Mouse (Mus musculus) limb, embryonic 11.5 days (tissue): ENCODE data around the gene Foxf1. TPM values are rescaled to one million over a fixed set of nuclear protein-coding genes. Genes with fewer than 3 reads are reported as not detected.
A peak's percentile ranks its signal among the peaks of the same experiment; 100 is the strongest.

Experiments used
- ATAC-seq: fragments of 200-750 bp; cut with Nextera tagmentation; 2 replicates; pipeline ENCODE4 v1.8.0; 2017; ENCODE audit warnings: low read depth; ENCODE audit not compliant: insufficient number of reproducible peaks, low FRiP score, low TSS enrichment
- DNase-seq: peaks from one replicate; pipeline ENCODE4 v3.0.0-alpha.2; 2015; ENCODE audit warnings: low spot score
- H3K27ac ChIP-seq: fragments of 300-500 bp; sonication (generic); replicated peaks from 2 replicates; pipeline ENCODE4 v1.5.1; 2014; ENCODE audit warnings: low read depth, mild to moderate bottlenecking, low read length
- H3K27me3 ChIP-seq: fragments of 300-500 bp; sonication (generic); 2 replicates; pipeline ENCODE4 v1.6.1; 2014; ENCODE audit warnings: mild to moderate bottlenecking, low read length, mixed read lengths; ENCODE audit not compliant: control insufficient read depth, insufficient read depth
- H3K36me3 ChIP-seq: fragments of 300-500 bp; sonication (generic); 2 replicates; pipeline ENCODE4 v1.6.1; 2014; ENCODE audit warnings: mild to moderate bottlenecking, low read length, moderate library complexity, mixed read lengths; ENCODE audit not compliant: control insufficient read depth, insufficient read depth
- H3K4me1 ChIP-seq: fragments of 300-500 bp; sonication (generic); 2 replicates; pipeline ENCODE4 v1.6.1; 2014; ENCODE audit warnings: low read length, mixed read lengths; ENCODE audit not compliant: control insufficient read depth, insufficient read depth
- H3K4me2 ChIP-seq: fragments of 300-500 bp; sonication (generic); 2 replicates; pipeline ENCODE4 v1.6.1; 2014; ENCODE audit warnings: low read depth, mild to moderate bottlenecking, moderate library complexity; ENCODE audit not compliant: severe bottlenecking
- H3K4me3 ChIP-seq: fragments of 300-500 bp; sonication (generic); 2 replicates; pipeline ENCODE4 v1.5.1; 2014; ENCODE audit warnings: low read depth, low read length
- H3K9ac ChIP-seq: fragments of 300-500 bp; sonication (generic); 2 replicates; pipeline ENCODE4 v1.6.1; 2014; ENCODE audit warnings: mild to moderate bottlenecking, low read length
- H3K9me3 ChIP-seq: fragments of 300-500 bp; sonication (generic); 2 replicates; pipeline ENCODE4 v1.6.1; 2016; ENCODE audit warnings: low read length; ENCODE audit not compliant: control insufficient read depth
- WGBS: fragments of 180-500 bp; shearing (Covaris S2); extraction: QIAGEN DNeasy Blood & Tissue Kit; methylation state at CpG from one replicate; pipeline ENCODE4 v1.1.7; 2014; 5-methylcytosine and 5-hydroxymethylcytosine counted together
- polyA plus RNA-seq: library from polyadenylated mRNA; unstranded; fragments of >200 nt; fragmentation: Nextera tagmentation; extraction: Ambion mirVana; gene quantifications from 2 replicates; pipeline ENCODE4 v1.2.1, GENCODE M21; 2014

The Foxf1 gene
- 0.27 and 0.65 TPM in 2 replicates for polyA plus RNA-seq

GRCm38 (mm10) chr8:121084210-121084951, at the start of gene Foxf1:
Gene Foxf1 (plus strand): TSS chr8:121084386.
- H3K4me1 ChIP-seq: peaks cover 24% of the 10 kb centered on the region
- peak within 1 kb of the TSS; percentile 92 for H3K4me2 ChIP-seq
- peak within 1 kb of the TSS; percentile 35 for H3K9ac ChIP-seq
- H3K4me3 ChIP-seq: peak within 1 kb of the TSS; percentile 41
- under 1% methylated on average over 58 of the region's 83 CpGs for WGBS
- H3K27me3 ChIP-seq: peaks cover 96% of the 10 kb centered on the region
- H3K36me3 ChIP-seq: no peaks in the 10 kb centered on the region
- ATAC-seq: no peak
- no peaks in the 10 kb centered on the region for H3K9me3 ChIP-seq
- no peak within 1 kb of the TSS for H3K27ac ChIP-seq
- DNase-seq: peak; percentile 74

GRCm38 (mm10) chr8:121035611-121036010, 48.6 kb upstream of the Foxf1 start:
- no peaks in the 10 kb centered on the region for H3K9me3 ChIP-seq
- no peak overlapping the region for H3K27ac ChIP-seq
- H3K27me3 ChIP-seq: peaks cover 18% of the 10 kb centered on the region
- 89% methylated on average over 8 of the region's 8 CpGs for WGBS
- no peaks in the 10 kb centered on the region for H3K36me3 ChIP-seq
- H3K4me2 ChIP-seq: no peak overlapping the region
- DNase-seq: no peak
- no peak overlapping the region for H3K9ac ChIP-seq
- no peak overlapping the region for H3K4me3 ChIP-seq
- ATAC-seq: no peak
- peaks cover 3% of the 10 kb centered on the region; the same call in 1 of the 2 replicates for H3K4me1 ChIP-seq

DNA sequence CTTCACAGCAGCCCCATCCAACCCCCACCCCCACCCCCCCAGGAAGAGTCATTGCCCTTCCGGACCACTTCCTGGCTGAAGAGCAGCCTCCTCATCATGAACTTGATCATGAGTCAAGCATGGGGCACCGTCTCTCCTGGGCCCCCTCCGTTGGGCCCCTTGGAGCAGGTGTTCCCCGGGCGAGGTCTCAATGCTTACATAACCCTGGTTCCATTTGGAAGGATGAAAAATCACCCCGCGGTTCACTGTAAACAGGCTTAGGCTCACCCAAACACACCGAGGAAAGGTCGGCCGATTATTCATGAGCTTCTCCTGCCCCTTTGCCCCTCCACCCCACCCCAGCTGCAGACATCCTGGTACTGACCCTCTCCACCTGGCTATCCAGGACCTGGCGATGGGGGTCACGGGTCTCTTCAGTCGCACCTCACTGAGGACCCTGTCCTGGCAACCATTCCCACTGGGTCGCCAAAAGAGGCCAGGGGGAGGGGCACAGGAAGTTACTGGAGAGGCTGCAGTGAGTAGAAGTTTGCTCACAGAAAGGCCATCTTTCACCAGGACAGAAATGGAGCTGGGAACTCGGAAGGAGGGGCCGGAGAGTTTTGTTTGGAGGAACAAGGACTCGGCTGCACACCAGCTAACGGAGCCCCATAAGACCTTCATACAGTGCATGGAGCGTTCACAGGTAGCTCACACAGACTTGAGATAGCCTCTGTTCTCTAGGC, 40.3 kb upstream of the Foxf1 start:
- Histone ChIP-seq H3K27me3 (peaks cover 2% of the 10 kb centered on the region; the same call in 1 of the 2 replicates), H3K36me3 (no peaks in the 10 kb centered on the region), H3K4me3 (no peak overlapping the region), H3K27ac (no peak overlapping the region), H3K4me1 (no peaks in the 10 kb centered on the region), H3K9ac (no peak overlapping the region), H3K4me2 (no peak overlapping the region), H3K9me3 (no peaks in the 10 kb centered on the region)
- no peak for ATAC-seq
- no peak for DNase-seq
- WGBS: 56% methylated on average over 19 of the region's 19 CpGs

DNA sequence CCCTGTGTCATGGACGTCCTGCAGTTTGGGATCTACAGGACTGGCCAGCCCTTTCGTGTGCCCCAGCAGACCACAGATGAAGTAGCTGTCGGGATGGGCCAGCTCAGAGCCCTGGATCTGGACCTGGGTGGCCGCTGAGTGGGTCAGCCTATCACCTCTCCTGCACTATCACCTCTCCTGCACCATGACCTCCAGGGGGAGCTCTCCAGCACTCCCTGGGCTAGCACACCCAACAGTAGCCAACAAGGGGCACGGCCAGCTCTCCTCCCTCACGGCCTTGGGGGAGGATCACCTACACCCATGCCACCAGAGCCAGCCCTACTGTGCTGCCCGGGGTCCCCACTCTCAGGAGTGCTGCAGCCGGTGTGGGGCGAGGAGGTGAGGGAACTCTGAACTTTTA, 36.7 kb upstream of the Foxf1 start:
- DNase-seq (no peak), ATAC-seq (no peak)
- no peak overlapping the region for H3K9ac ChIP-seq
- H3K9me3 ChIP-seq: no peaks in the 10 kb centered on the region
- H3K36me3 ChIP-seq: no peaks in the 10 kb centered on the region
- no peak overlapping the region for H3K4me3 ChIP-seq
- H3K27ac ChIP-seq: no peak overlapping the region
- WGBS: 62% methylated on average over 9 of the region's 9 CpGs
- H3K4me2 ChIP-seq: no peak overlapping the region
- H3K4me1 ChIP-seq: no peaks in the 10 kb centered on the region
- 0 out of 2 replicates have a peak, but pooled peaks cover 2% of the 10 kb centered on the region for H3K27me3 ChIP-seq

DNA sequence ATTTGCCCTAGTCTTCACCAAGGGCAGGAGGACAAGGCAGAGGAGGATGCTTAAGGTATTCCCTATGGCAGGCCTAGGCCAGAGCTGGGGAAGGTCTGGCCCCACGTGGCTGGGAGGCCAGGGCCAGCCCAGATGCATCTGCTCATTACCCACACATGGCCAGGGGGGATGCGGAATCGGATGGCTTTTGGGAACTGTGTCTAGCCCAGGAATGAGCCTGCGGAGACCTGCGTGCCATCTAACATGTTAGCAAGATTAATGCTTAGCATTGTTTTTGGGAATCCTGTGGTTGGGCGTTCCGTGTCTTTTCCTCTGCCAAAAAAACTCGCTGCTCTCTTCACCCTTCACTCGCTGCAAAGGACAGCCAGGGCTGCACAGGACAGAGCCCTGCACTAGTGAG, 26.1 kb upstream of the Foxf1 start:
- Histone ChIP-seq H3K4me3 (no peak overlapping the region), H3K36me3 (no peaks in the 10 kb centered on the region), H3K27ac (no peak overlapping the region), H3K9me3 (no peaks in the 10 kb centered on the region), H3K9ac (no peak overlapping the region), H3K4me1 (no peaks in the 10 kb centered on the region), H3K27me3 (no peaks in the 10 kb centered on the region), H3K4me2 (no peak overlapping the region)
- ATAC-seq: no peak
- DNase-seq: no peak
- WGBS: 64% methylated on average over 9 of the region's 9 CpGs

GRCm38 (mm10) chr8:121059098-121059497, 25.1 kb upstream of the Foxf1 start:
- 89% methylated on average over 7 of the region's 7 CpGs for WGBS
- H3K36me3 ChIP-seq: no peaks in the 10 kb centered on the region
- H3K27me3 ChIP-seq: no peaks in the 10 kb centered on the region
- no peak for DNase-seq
- H3K9ac ChIP-seq: no peak overlapping the region
- H3K4me1 ChIP-seq: no peaks in the 10 kb centered on the region
- no peaks in the 10 kb centered on the region for H3K9me3 ChIP-seq
- no peak for ATAC-seq
- no peak overlapping the region for H3K4me2 ChIP-seq
- H3K27ac ChIP-seq: no peak overlapping the region
- H3K4me3 ChIP-seq: no peak overlapping the region

DNA sequence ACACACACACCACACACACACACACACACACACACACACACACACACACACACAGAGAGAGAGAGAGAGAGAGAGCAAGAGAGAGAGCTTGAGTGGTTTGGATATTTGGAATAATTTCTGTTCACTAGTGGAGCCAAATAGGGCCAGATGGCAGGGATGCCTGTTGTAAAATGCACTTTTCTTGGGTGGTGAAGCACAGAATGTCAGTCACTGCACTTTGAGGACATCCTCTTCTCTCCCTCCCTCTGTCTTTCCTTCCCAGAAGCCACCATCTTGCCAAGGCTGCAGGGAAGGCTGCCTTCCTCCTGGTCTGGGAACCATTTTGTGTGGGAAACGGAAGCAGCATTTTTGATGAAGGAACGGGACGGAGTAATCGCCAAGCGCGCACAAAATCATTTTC, 21.7 kb upstream of the Foxf1 start:
- ATAC-seq (no peak), DNase-seq (no peak)
- Histone ChIP-seq H3K9ac (no peak overlapping the region), H3K4me2 (no peak overlapping the region), H3K9me3 (no peaks in the 10 kb centered on the region), H3K27ac (no peak overlapping the region), H3K27me3 (no peaks in the 10 kb centered on the region), H3K4me1 (no peaks in the 10 kb centered on the region), H3K4me3 (no peak overlapping the region), H3K36me3 (no peaks in the 10 kb centered on the region)
- 87% methylated on average over 6 of the region's 6 CpGs for WGBS

GRCm38 (mm10) chr8:121063649-121064048, 20.5 kb upstream of the Foxf1 start:
- Histone ChIP-seq H3K4me1 (no peaks in the 10 kb centered on the region), H3K27ac (no peak overlapping the region; the same call in 1 of the 2 replicates), H3K4me3 (no peak overlapping the region), H3K4me2 (no peak overlapping the region), H3K27me3 (0 out of 2 replicates have a peak, but pooled peaks cover 2% of the 10 kb centered on the region), H3K36me3 (no peaks in the 10 kb centered on the region), H3K9ac (no peak overlapping the region), H3K9me3 (no peaks in the 10 kb centered on the region)
- WGBS: 64% methylated on average over 13 of the region's 13 CpGs
- DNase-seq (peak; percentile 43), ATAC-seq (no peak)
